Mouse (Mus musculus) lung, postnatal 0 days (tissue): ENCODE results near the gene Thegl. TPM values are rescaled to one million over a fixed set of nuclear protein-coding genes. Genes with fewer than 3 reads are reported as not detected.

Source experiments
- ATAC-seq: fragments of 200-750 bp; cut with Nextera tagmentation; 2 replicates; pipeline ENCODE4 v1.8.0; 2017; ENCODE audit warnings: moderate library complexity
- DNase-seq: peaks from one replicate; pipeline ENCODE4 v3.0.0-alpha.2; 2016; ENCODE audit warnings: low spot score
- H3K27ac ChIP-seq: fragments of 300-500 bp; sonication (generic); 2 replicates; pipeline ENCODE4 v1.5.1; 2014; ENCODE audit warnings: antibody characterized with exemption, mild to moderate bottlenecking, low read length, mixed read lengths
- H3K27me3 ChIP-seq: fragments of 300-500 bp; sonication (generic); replicated peaks from 2 replicates; pipeline ENCODE4 v1.6.1; 2014; ENCODE audit warnings: low read length, mixed read lengths; ENCODE audit not compliant: insufficient read depth
- H3K36me3 ChIP-seq: fragments of 300-500 bp; sonication (generic); 2 replicates; pipeline ENCODE4 v1.6.1; 2014; ENCODE audit warnings: low read length, mixed read lengths; ENCODE audit not compliant: insufficient read depth
- H3K4me1 ChIP-seq: fragments of 300-500 bp; sonication (generic); 2 replicates; pipeline ENCODE4 v1.6.1; 2014; ENCODE audit warnings: antibody characterized with exemption, low read depth, low read length, mixed read lengths; ENCODE audit not compliant: insufficient read depth
- H3K4me2 ChIP-seq: fragments of 300-500 bp; sonication (generic); replicated peaks from 2 replicates; pipeline ENCODE4 v1.6.1; 2014; ENCODE audit warnings: low read depth, mild to moderate bottlenecking, low read length, moderate library complexity, mixed read lengths
- H3K4me3 ChIP-seq: fragments of 300-500 bp; sonication (generic); 2 replicates; pipeline ENCODE4 v1.5.1; 2014; ENCODE audit warnings: low read depth, low read length
- H3K9ac ChIP-seq: fragments of 300-500 bp; sonication (generic); replicated peaks from 2 replicates; pipeline ENCODE4 v1.6.1; 2014; ENCODE audit warnings: low read depth, mild to moderate bottlenecking
- H3K9me3 ChIP-seq: fragments of 300-500 bp; sonication (generic); 2 replicates; pipeline ENCODE4 v1.6.1; 2016; ENCODE audit warnings: low read length, mixed read lengths
- CTCF ChIP-seq: IDR thresholded peaks from 2 replicates; pipeline ENCODE4 v1.5.1; 2016; ENCODE audit warnings: antibody characterized with exemption, mild to moderate bottlenecking
- EP300 ChIP-seq: IDR thresholded peaks from 2 replicates; pipeline ENCODE4 v1.6.1; 2016; ENCODE audit warnings: antibody characterized with exemption, mild to moderate bottlenecking, control low read depth
- WGBS: fragments of 180-500 bp; shearing (Covaris S2); extraction: QIAGEN DNeasy Blood & Tissue Kit; methylation state at CpG from one replicate; pipeline ENCODE4 v1.1.7; 2014; 5-methylcytosine and 5-hydroxymethylcytosine counted together
- polyA plus RNA-seq: library from polyadenylated mRNA; unstranded; fragments of >200 nt; fragmentation: Nextera tagmentation; extraction: Ambion mirVana; gene quantifications from 2 replicates; pipeline ENCODE4 v1.2.1, GENCODE M21; 2015

Thegl gene
- polyA plus RNA-seq, 1 experiment from 2014 or later: 1.2 TPM

DNA sequence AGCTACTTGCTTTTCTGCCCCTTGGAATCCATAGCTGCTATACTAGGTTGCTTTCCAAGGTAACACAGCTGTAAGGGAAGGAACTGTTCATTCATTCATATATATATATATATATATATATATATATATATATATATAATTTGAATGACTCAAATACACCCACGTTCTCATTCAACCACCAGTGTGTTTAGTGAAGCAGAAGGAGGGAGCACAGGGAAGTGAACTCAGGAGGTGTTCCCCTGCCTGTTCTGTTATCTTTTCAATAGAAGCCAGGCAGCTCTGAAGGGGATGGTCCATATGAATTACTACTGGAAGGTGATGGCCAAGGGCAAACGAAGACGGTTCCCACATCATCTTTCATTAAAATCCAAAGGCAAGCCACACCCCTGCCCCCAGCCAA is 71.3 kb downstream of the Thegl start:
- WGBS: 69% methylated on average over 3 of the region's 3 CpGs
- TF ChIP-seq EP300: no peak
- no peak for TF ChIP-seq CTCF
- H3K9ac ChIP-seq: no peak overlapping the region

DNA sequence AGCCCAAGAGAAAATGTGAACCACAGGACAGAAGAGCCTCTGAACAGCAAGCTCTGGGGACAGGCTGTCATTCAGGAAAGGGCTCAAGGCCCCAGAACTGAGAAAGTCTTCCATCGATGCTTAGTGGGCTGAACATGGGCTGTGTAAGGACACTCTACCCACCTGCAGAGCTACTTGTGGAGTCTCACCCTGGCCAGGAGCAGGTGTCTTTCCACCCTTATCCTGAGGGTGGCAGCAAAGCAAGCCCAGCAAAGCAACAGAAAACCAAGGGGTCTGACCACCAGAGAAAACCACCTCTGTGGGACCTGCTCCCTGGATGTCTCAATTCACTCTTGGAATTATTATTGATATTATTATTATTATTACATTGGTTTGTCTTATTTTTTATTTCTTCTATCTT is 73.5 kb downstream of the Thegl start:
- Histone ChIP-seq H3K36me3 (0 out of 2 replicates have a peak, but pooled peaks cover 5% of the 10 kb centered on the region), H3K4me3 (no peak overlapping the region), H3K27ac (0 out of 2 replicates have a peak overlapping the region, but pooled peaks have one; percentile 3), H3K27me3 (no peaks in the 10 kb centered on the region), H3K9me3 (no peaks in the 10 kb centered on the region), H3K4me2 (no peak overlapping the region), H3K9ac (no peak overlapping the region), H3K4me1 (no peaks in the 10 kb centered on the region)
- ATAC-seq: no peak
- DNase-seq: peak; percentile 61
- peak; percentile 86 for TF ChIP-seq CTCF
- no peak for TF ChIP-seq EP300
- WGBS: 17% methylated on average over 1 of the region's 1 CpGs

More for the DNA sequence above, 71.3 kb downstream of the Thegl start:
- ATAC-seq: no peak
- no peak overlapping the region for H3K4me3 ChIP-seq
- no peak overlapping the region for H3K4me2 ChIP-seq
- H3K36me3 ChIP-seq: 0 out of 2 replicates have a peak, but pooled peaks cover 5% of the 10 kb centered on the region
- H3K4me1 ChIP-seq: no peaks in the 10 kb centered on the region
- H3K9me3 ChIP-seq: no peaks in the 10 kb centered on the region
- no peak for DNase-seq
- H3K27me3 ChIP-seq: no peaks in the 10 kb centered on the region
- no peak overlapping the region for H3K27ac ChIP-seq

DNA sequence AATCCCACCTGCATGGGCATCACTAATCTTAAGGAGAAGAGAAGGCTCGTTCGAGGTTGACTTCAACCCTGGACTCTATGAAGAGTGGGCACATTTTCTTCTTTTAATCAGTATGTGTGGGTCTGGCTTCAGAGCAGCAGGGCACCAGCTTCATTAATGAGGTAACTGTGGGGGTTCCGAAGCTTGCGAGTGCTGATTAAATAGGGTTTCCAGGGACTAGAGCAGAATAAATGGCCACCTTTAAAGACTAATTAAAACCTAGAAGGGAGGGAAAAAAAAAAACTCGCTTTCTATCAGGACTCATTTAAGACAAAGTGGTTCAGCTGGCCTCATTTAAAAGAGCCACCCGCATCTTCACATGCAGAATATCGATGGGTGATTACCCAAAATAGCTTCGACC is 74.1 kb downstream of the Thegl start:
- H3K4me1 ChIP-seq: no peaks in the 10 kb centered on the region
- no peak overlapping the region for H3K9ac ChIP-seq
- no peak for DNase-seq
- 82% methylated on average over 8 of the region's 8 CpGs for WGBS
- no peaks in the 10 kb centered on the region for H3K9me3 ChIP-seq
- TF ChIP-seq CTCF (no peak), EP300 (no peak)
- no peak for ATAC-seq
- no peak overlapping the region for H3K4me3 ChIP-seq
- H3K36me3 ChIP-seq: 0 out of 2 replicates have a peak, but pooled peaks cover 5% of the 10 kb centered on the region
- no peaks in the 10 kb centered on the region for H3K27me3 ChIP-seq
- H3K27ac ChIP-seq: no peak overlapping the region
- no peak overlapping the region for H3K4me2 ChIP-seq

DNA sequence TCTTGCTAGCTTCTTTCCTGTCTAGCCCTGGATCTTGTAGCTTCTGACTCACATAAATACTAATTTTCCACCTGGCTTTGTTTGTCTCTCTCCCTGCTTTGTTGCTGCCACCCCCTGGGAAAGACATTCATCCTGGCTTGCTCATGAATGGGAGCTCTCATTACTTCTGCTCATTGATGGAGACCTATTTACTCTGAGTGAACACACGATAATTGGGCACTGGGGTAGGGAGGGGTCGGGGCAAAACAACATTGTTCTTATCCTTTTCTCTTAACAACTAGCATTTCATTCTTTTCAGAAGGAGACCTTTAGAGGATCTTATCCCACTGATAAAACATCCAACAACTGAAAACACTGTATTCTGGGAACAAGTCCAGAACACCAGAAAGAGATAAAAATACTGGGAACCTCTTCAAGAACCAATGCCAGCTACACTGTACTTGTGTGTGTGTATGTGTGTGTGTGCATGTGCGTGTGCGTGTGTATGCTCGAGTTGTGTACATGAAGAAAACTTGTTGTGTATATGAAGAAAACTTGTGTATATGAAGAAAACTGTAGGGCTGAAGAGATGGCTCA is 74.8 kb downstream of the Thegl start:
- no peak overlapping the region for H3K9ac ChIP-seq
- 44% methylated on average over 5 of the region's 5 CpGs for WGBS
- no peak overlapping the region for H3K4me2 ChIP-seq
- H3K9me3 ChIP-seq: no peaks in the 10 kb centered on the region
- H3K36me3 ChIP-seq: 0 out of 2 replicates have a peak, but pooled peaks cover 4% of the 10 kb centered on the region
- H3K27me3 ChIP-seq: no peaks in the 10 kb centered on the region
- ATAC-seq (no peak), DNase-seq (peak; percentile 44)
- no peak overlapping the region for H3K27ac ChIP-seq
- no peaks in the 10 kb centered on the region for H3K4me1 ChIP-seq
- TF ChIP-seq EP300: 0 out of 2 replicates have a peak, but pooled peaks have one; percentile 12
- TF ChIP-seq CTCF: no peak
- H3K4me3 ChIP-seq: no peak overlapping the region

DNA sequence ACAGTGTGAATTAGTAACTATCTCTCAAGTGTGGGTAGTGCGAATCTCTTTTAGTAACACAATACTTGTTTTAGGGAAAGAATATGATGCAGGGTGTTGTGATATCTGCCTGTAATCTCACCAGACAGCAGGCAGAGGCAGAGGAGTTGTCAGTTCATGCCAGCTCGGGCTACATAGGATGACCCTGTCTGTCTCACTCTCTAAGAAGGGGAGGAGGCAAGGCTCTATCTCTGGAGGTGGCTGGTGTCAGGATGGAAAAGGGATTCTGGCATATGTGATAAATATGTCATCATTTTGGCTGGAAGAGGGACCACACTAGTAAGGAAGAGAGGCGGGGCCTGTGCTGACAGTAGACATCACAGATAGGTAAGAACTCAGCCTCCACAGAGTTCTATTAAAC is 76.1 kb downstream of the Thegl start:
- H3K4me1 ChIP-seq: peaks cover 4% of the 10 kb centered on the region; the same call in 1 of the 2 replicates
- TF ChIP-seq CTCF: no peak
- no peak for TF ChIP-seq EP300
- H3K36me3 ChIP-seq: no peaks in the 10 kb centered on the region
- no peak for ATAC-seq
- H3K9ac ChIP-seq: no peak overlapping the region
- H3K4me2 ChIP-seq: no peak overlapping the region
- H3K9me3 ChIP-seq: no peaks in the 10 kb centered on the region
- no peak overlapping the region for H3K4me3 ChIP-seq
- H3K27me3 ChIP-seq: no peaks in the 10 kb centered on the region
- DNase-seq: no peak
- WGBS: 80% methylated on average over 3 of the region's 3 CpGs
- H3K27ac ChIP-seq: 0 out of 2 replicates have a peak overlapping the region, but pooled peaks have one; percentile 2

DNA sequence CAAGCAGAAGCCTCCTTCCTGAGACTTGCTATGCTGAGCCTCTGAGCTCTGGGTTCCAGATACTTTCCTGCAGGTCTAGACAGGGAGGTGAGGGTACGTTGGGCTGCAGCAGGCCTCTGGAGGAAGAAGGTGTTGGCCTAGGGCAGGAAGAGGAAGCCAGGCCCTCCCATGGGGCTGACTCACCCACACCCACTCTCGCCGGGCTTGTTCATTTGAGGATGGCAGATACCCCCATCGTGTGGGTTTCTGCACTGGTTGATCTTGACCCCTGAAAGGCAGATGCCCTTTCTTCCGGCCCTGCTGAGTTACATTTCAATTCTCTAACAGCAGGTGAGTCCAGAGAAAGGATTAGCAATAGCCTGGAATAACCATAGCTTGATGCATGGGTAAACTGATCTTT is 76.7 kb downstream of the Thegl start:
- H3K4me1 ChIP-seq: peaks cover 6% of the 10 kb centered on the region; the same call in 1 of the 2 replicates
- no peaks in the 10 kb centered on the region for H3K9me3 ChIP-seq
- TF ChIP-seq CTCF (no peak), EP300 (no peak)
- DNase-seq: no peak
- H3K4me2 ChIP-seq: peak overlapping the region; percentile 83
- no peak overlapping the region; the same call in 1 of the 2 replicates for H3K9ac ChIP-seq
- H3K27me3 ChIP-seq: no peaks in the 10 kb centered on the region
- peak overlapping the region; percentile 57 for H3K27ac ChIP-seq
- ATAC-seq: peak; percentile 22
- no peak overlapping the region for H3K4me3 ChIP-seq
- H3K36me3 ChIP-seq: no peaks in the 10 kb centered on the region
- 48% methylated on average over 5 of the region's 5 CpGs for WGBS
